Mouse (Mus musculus) G1E-ER4 (cell line): Measurements from ENCODE around the gene Nomo1. TPM values are rescaled to one million over a fixed set of nuclear protein-coding genes. Genes with fewer than 3 reads are reported as not detected.

Experiments used
- GATA1 ChIP-seq: IDR thresholded peaks from one replicate; pipeline ENCODE4 v1.8.0; 2012; ENCODE audit warnings: low read length, inconsistent platforms
- polyA plus RNA-seq: library from polyadenylated mRNA; stranded (reverse); fragments of >175 nt; gene quantifications from 2 replicates; pipeline ENCODE4 v1.2.3, GENCODE M21; 2012

Gene Nomo1
- polyA plus RNA-seq, 1 experiment, result 209 TPM

- no peak for TF ChIP-seq GATA1
Observed at GRCm38 (mm10) chr7:46084024-46084423, 50.5 kb downstream of the Nomo1 start.

DNA sequence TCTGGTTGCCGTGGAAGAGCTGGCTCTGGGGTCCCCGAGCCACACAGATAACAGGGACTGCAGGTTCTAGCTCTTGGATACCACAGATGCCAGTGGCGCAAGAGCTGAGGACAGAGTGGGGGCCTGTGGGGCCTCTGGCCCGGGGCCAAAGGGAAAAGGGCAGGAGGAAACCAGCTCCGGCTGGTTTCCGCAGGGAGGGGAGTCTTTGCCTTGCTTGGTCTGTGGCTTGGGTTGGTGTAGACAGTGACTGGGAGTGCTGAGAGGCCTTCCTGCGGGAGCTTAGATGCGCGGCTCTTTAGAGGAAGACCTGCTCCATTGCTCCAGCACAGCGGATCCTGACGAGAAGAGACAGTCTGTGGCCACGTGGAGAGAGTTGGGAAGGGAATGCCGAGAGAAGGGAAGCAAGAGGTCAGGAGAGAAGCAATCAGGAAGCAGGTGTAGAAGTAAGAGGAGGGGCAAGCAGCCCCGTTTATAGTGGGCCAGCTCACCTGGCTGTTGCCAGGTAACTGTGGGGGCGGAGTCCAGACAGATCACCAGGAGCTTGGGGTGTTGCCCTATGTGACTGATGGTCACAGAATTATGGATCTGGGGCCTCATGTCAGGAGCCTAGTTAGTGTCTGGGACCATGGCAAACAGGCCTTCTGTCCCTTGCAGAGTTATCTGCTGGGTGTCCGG, 51.5 kb downstream of the Nomo1 start:
- no peak for TF ChIP-seq GATA1

DNA sequence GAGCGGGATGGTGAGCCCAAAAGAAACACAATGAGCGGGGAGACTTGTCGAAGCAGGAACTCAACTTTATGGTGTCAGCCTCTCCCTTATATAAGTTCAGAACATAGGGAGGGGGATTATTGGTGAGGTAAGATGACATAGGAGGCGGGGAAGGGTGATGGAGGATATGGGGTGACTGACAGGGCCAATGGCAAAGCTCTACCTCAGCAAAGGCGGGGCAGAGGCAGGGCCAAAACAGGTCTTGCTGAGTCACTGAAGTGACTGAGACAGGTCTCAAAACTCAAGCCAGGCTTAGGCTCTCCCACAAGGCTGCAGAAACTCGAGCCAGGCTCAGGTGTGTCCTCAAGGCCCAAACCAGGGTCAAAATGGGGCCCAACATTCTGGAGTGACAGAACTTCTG, 52.9 kb downstream of the Nomo1 start:
- TF ChIP-seq GATA1, result no peak

- TF ChIP-seq GATA1, result no peak
Observed at GRCm38 (mm10) chr7:46088241-46088640, 54.7 kb downstream of the Nomo1 start.

- no peak for TF ChIP-seq GATA1
Observed at GRCm38 (mm10) chr7:46092803-46093202, 59.3 kb downstream of the Nomo1 start.

DNA sequence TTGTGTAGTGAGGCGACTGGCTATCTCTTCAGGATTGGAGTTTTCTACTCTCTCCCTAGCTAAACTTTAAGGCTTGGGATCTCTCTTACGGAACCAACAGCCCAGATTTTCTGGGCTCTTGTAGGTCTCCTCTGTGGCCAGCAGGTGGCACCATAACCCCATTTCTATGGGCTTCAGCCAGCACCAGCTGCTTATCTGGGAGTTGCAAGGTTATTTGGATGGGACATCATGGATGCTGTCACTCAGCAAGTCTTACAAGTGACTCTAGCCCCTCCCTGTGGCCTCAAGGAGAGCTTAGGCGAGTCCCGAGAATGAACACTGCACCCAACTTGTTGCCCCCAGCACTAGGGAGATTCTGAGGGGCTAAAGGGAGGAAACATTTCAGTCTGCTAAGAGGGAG, 62.6 kb downstream of the Nomo1 start:
- TF ChIP-seq GATA1, result no peak

- TF ChIP-seq GATA1, result no peak
Observed at GRCm38 (mm10) chr7:46097319-46097783, 63.9 kb downstream of the Nomo1 start.

- no peak for TF ChIP-seq GATA1
Observed at GRCm38 (mm10) chr7:46098221-46098918, 64.9 kb downstream of the Nomo1 start.

DNA sequence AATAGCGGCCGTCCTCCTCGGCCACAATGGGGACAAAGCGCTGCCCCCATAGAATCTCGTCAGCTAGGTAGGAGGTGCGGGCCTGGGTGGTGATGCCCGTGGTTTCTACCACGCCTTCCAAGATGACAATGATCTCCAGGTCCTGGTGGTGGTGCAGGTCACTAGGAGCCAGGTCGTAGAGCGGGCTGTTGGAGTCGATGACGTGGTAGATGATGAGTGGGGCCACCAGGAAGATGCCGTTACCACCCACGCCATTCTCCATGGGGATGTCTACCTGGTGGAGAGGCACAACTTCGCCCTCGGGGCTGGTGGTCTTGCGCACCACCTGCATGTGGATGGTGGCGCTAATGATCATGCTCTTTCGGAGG, 65.4 kb downstream of the Nomo1 start:
- no peak for TF ChIP-seq GATA1

- TF ChIP-seq GATA1, result no peak
Observed at GRCm38 (mm10) chr7:46099682-46100081, 66.2 kb downstream of the Nomo1 start.

GRCm38 (mm10) chr7:46100563-46100962, 67.1 kb downstream of the Nomo1 start, which contains the start of gene Kcnj11:
Gene Kcnj11 (minus strand): TSS chr7:46100764.
- no peak for TF ChIP-seq GATA1

DNA sequence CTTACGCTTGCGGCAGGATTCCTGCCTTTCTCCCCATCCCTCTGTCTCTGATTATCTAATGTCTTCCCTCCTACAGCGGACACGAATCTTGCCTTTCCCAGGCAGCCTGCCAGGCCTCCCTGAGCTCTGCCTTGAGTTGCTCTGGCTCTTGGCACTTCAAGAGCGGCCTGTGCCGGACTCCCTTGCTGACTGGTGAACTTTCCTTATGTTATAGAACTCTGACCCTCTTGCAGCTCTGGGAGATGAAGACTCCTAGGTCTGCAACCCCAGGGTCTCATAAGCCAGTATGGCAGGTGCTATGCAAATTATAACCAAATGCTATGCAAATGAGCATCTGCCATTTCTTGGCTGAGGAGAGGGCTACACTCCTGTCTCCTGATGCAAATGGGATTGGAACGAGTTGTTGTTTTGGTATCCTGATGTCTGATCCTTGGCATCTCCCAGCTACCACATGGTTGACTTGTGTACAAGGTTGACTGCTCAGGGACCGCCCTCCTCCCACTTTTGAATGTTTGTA, 69.6 kb downstream of the Nomo1 start:
- TF ChIP-seq GATA1, result no peak

- TF ChIP-seq GATA1, result no peak
Observed at GRCm38 (mm10) chr7:46103771-46104170, 70.3 kb downstream of the Nomo1 start.

DNA sequence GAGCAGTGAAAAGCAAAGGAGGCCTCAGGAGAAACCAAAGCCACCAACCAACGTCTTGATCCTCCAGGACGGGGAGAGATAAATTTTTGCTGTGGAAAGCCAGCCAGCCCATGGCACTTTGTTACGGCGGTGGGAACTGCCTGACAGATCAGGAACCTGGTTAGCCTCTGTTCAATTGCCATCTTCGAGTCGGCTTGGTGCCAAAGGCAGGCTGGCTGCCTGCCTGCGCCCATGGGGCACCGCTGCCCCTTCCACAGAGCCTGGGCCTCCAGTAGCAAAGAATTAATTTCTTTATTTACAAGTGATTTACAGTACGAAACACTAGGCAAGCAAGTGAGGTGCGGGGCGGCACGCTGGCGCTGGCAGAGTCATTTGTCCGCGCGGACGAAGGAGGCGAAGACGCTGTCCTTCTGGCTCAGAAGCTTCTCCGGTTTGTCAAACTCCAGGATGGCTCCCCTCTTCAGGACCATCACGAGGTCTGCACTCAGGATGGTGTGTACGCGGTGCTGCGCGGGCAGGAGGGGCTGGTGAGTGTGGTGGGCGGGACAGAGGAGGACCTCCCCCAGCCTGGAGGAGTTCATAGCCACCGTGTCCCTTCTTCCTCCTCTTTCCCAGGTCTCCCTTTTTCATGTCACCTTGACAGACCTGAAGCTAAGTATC, 70.9 kb downstream of the Nomo1 start:
- TF ChIP-seq GATA1, result no peak

GRCm38 (mm10) chr7:46105484-46105883, 72.0 kb downstream of the Nomo1 start:
- TF ChIP-seq GATA1, result no peak

DNA sequence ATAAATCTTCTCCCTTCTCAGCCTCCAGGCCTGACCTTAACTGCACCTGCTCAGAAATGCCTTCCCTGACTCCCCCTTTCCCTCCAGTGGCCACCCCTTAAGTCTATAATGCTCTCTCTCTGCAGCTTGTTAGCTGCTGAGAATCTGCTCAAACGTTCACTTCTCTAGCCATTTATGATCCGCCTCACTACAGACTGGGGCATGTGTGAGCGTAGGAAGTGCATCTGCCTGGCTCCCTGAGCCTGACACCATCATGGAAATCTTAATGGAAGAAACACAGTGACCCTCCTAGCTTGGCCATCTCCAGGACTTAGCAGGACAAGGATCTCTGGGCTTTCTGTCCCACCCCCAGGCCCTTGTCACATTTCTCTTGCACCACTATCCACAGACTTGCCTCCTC, 76.6 kb downstream of the Nomo1 start:
- TF ChIP-seq GATA1, result no peak

DNA sequence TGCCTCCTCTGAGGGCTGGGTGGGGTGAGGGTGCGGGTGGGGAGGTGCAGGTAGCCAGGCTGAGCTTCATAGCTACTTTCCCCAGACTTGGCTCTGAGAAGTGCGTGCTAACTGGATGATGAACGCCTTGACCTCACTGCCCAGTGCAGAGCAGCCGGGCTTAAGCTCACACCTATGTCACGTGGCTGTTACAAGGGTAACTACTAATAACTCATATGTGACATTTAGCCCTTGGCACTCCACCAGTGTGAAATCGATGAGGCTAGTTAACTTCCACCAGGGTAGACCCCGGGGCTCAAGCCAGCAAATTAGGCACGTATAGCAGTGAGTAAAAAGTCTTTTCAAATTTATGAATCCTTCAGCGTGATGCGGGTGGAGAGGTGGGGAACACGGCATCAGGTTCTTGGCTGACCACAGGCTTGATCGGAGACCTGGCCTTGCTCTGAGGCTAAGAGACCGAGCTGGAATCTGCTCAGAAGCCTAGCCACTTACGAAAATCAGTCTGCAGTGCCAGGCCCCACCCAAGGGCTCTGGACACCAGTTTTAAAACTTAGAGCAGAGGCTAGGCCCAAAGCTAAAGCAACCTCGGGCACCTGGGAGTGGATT, 77.8 kb downstream of the Nomo1 start:
- TF ChIP-seq GATA1, result no peak
